Mouse (Mus musculus): ENCODE measurements around the gene Gm44596.

The Gm44596 gene

GRCm38 (mm10) chr6:128381254-128381653, 6.0 kb downstream of the Gm44596 start:
- DNase-seq = peak; percentile 23 to 26

DNA sequence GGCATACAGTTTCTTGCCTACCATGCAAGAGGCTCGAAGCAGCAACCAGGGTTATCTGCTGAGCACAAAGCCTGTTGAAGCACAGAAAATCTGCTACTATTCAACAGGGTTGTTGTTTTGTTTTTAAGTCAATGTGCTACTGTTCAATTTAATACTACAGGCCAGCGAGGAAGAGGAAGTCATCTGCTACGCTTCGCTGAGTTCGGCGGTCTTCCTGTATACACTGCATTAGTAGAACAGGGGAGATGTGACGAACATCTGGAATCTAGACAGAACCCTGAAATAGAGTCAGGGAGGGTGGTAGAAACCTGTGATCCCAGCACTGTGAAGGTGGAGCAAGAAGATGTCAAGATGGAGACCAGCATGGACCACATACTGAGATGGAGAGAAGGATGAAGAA, 8.4 kb downstream of the Gm44596 start:
- peak; percentile 64 to 69 for DNase-seq

GRCm38 (mm10) chr6:128385026-128385425, 9.7 kb downstream of the Gm44596 start:
- no peak for DNase-seq

- DNase-seq = no peak
Measured at GRCm38 (mm10) chr6:128389185-128389584, 13.9 kb downstream of the Gm44596 start.

- no peak for DNase-seq
Measured at GRCm38 (mm10) chr6:128390683-128391082, 15.4 kb downstream of the Gm44596 start.

DNA sequence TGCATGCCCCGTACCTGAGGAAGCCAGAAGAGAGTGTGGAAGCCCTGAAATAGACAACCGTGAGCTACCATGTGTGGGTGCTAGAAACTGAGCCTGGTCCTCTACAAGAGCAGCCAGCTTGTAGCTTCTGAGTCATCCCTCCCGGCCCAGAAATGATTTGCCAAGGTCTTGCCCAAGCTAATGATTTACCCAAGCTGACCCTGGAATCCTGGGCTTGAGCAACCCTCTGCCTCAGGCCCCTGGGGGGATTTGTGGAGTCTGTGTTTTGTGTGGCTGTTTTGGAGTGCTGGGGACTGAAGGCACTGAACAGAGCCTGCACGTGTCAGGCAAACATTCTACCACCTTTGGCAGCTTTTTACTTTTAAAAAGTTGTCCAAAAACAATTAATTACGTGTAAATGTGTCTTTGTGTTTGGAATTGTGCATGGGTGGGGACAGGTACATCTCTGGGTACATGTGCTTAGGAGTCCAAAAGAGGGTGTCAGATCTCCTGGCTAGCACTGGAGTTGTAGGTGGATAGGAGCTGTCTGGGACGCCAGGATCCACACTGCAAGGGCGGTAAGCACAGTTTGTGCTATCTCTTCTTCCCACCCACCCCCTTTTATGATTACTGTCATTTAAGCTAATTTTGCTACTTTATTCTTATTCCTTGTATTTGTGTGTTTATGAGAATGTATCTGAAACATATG, 22.4 kb downstream of the Gm44596 start:
- no peak for DNase-seq

DNA sequence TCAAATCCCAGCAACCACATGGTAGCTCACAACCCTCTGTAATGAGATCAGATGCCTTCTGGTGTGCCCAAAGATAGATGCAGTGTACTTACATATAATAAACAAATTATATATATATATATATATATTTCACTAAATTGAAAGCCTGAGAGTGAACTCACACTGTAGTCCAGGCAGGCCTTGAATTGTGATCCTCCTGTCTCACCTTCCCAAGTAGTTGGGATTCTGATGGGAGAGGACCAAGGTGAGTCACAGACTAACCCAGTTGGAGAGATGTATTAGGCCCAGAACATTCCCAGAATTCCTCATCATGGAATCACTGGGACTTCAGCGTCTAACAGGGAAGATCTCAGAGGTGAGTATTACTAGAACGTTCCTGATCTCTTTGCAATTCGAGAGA, 23.7 kb downstream of the Gm44596 start, which contains the start of gene Nrip2:
Gene Nrip2 (plus strand): TSS at position 301 of the 400 bp plus-strand sequence.
- no peak for DNase-seq

DNA sequence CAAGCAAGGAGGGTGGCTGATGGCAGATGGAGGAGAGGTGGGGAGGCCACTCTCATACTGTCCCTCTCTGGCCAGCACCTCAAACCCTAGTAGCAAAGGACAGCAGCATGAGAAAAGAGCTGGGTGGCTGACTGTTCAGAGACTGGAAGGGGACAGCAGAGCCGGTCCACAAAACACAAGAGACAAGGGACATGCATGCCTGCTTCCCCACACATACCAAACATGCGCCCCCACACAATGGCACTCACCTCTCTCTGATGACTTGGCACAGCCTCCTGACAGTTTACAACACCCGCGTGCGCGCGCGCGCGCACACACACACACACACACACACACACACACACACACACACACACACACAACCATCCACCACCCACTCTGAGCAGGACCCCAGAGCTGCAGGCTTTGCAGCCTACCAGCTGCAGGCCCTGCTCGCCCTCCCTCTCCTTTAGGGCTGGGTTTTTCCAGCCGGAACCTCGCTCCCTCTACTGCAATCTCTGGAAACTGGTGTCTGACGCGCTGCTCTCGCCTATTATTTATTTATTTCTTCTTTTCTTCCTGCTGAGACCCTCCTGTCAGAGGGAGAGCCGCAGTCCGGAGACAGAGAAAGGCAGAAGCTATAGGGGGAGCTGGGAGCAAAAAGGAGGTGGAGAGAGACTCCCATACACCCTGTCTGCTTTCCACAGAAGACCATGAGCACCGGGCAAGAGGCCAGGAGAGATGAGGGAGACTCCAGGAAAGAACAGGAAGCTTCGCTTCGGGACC, 24.3 kb downstream of the Gm44596 start:
- no peak for DNase-seq

- DNase-seq = no peak
Measured at GRCm38 (mm10) chr6:128404708-128405107, 29.4 kb downstream of the Gm44596 start.

GRCm38 (mm10) chr6:128408544-128409125, 33.3 kb downstream of the Gm44596 start:
- DNase-seq = no peak

DNA sequence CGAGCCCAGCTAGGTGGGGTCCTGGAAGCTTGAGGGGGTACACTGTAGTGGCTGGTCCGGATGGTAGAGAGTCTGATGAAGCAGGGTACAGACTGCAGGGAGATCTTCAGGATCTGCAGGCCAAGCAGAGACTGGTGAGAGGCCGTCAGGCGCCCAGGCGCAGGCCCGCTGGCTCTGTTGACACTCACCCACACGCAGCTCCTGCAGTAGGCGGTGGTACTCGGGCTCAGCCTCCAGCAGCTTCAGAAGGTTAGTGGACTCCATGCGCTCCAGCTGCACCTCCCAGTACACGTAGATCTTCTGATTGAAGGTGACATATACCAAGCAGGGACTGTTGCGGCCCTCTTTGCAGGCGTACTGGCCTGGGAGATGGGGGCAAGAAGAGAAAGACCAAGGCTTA, 35.0 kb downstream of the Gm44596 start:
- DNase-seq = no peak

- peak; percentile 91 for DNase-seq
Measured at GRCm38 (mm10) chr6:128411115-128411514, 35.8 kb downstream of the Gm44596 start.

DNA sequence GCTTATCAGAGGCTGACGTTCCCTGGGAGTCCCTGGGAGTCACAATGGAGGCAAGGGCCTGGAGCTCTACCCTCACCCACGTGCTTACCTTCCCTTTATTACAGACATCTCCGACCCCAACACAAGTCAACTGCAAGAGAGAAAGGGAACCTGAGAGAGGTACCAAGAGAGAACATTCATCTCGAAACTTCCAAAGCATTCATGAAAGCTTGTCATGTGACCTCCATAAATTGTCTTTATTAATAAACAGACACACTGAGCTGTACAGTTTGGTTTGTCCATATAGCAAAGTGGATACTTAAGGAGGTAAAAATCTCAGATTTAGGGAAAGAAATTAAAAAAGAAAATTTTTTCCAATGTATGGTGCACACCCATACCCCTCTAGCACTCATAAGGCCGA, 40.9 kb downstream of the Gm44596 start:
- no peak for DNase-seq

DNA sequence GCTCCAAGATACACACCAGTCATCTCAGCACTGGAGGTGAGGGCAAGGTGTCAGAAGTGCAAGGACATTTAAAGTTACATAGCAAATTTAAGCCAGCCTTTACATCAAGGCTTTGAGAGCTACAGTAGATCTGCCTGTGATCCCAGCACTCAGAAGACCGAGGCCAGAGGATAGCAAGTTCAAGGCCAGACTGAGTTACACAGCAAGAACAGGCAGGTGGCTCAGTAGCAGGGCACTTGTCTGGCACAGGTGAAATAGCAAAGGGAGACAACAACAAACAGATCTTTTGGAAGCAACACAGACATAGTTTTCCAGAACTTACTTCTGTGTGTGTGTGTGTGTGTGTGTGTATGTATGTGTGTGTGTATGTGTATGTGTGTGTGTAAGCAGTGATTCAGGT, 42.8 kb downstream of the Gm44596 start:
- DNase-seq = no peak

DNA sequence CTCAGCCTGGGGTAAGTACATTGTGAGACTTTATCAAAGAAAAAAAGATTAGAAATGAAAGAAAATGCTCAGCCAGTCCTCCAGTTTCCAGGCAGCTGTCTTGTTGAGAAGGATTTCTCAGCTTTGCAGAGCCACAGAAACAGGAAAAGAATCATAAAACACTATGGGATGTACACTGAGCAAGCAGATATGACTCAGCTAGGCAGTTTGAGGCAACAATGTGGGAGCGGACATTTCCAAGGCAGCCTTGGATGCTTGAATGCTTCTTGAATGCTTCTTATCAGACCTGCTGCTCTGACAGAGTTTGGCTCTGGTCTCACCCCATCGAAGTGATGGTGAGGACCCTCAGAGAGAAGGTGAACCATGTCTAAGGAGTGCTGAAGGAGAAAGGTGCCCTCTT, 45.7 kb downstream of the Gm44596 start:
- no peak for DNase-seq

GRCm38 (mm10) chr6:128421480-128421879, 46.2 kb downstream of the Gm44596 start:
- no peak for DNase-seq

DNA sequence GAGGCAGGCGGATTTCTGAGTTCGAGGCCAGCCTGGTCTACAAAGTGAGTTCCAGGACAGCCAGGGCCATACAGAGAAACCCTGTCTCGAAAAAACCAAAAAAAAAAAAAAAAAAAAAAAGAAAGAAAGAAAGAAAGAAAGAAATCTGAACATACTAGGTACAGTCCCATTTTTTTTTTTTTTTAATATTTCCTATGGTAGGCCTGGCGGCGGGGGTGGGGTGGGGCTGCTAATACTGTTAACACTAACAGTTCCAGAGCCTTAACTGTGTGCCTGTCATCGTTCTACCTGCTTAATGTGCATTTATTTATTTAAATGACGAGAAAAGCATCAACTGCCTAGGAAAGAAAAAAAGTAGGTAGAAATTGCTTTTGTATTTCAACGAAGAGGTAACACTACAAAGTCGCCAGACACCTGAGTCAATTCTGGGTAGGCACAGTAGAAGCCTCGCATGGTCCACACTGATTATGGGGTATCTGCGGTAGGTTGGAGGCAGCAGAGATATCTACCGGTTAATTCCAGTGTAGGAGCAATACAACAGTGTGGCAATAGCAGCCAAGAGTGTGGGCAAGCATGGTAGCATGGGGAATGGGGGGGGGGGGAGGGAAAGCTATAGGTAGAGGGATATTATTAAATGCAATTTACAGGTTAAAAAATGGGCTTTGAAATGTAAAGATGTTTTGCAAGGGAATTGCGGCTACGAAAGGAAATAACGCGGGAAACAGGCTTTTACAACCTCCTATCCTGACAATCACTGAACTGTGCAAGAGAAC, 48.4 kb downstream of the Gm44596 start:
- DNase-seq = no peak

- DNase-seq = peak; percentile 96 to 97
Measured at GRCm38 (mm10) chr6:128424269-128425019, 49.1 kb downstream of the Gm44596 start, which contains the start of gene Itfg2. TSS of gene Itfg2 (minus strand) at chr6:128424931.

DNA sequence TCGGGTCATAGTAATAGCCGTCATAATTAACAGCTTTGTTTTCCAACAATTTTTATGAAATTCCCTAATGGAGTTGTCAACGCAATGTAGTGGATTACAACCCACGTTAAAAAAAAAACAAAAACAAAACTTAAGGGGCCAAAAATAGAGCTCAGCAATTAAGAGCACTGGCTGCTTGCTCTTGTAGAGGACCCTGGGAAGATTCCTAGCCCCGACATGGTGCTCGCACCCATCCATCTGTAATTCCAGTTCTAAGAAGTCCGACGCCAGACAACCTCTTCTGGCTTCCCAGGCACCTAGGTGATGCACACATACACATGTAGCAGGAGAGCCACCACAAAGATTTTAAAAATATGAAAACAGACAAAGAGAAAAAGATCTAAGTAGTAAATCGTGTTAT, 49.7 kb downstream of the Gm44596 start:
- no peak for DNase-seq

DNA sequence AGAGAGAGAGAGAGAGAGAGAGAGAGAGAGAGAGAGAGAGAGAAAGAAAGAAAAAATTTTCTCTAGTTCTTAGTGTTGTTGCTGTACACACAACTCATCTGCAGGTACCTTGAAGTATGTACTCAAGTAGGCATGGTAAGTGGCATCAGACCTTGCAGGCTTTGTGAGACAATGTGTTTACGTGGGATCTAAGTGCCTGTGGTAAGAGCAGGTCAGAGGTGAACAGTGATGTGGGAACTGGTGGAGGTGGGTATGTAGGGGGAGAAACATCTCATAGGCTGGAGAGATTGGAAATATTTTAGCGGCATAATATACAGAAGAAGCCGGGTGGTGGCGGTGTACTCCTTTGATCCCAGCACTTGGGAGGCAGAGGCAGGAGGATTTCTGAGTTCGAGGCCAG, 52.3 kb downstream of the Gm44596 start:
- no peak for DNase-seq

GRCm38 (mm10) chr6:128429300-128429699, 54.0 kb downstream of the Gm44596 start:
- no peak for DNase-seq

DNA sequence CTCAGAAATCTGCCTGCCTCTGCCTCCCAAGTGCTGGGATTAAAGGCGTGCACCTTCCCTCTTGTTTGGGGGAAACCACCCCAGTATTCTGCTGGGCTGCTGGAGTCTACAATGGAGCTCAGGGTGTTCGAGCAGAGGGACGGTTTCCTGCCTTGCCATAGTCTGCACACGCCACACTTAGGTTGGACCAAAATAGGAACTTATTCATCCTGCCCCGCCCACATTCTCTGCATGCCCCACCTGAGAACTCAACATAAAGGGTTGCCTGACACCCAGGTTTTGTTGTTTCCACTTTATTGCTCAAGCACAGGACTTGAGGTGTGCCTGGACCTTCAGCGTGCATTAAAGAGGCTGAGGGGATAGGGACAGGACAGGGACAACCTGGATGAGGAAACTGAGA, 54.5 kb downstream of the Gm44596 start:
- DNase-seq = no peak
